Mouse (Mus musculus) thymus, postnatal 10 days (tissue): Measurements from ENCODE around the gene Syt12.

Experiments used
- DNase-seq, 2 experiments: peaks; one replicate each; pipeline ENCODE4 v3.0.0; 2021; ENCODE audit warnings: low spot score in 2 of 2

The Syt12 gene

DNA sequence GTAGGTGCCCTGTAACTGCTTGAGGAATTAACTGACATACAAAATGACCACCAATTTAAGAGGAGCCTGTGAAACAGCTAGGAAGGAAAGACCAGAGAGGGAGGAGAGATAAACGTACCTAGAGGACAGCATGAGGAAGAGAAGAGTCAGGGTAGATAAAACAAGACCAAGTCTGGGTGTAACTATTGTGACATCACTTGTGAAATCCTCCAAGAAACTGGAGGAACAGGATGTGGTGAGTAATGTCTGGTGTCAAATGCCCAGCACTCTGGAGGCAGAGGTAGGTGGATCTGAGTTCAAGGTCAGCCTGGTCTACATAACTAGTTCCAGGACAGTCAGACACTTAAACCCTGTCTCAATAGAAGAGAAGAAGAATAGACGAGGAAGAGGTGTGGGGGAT, 68.2 kb downstream of the Syt12 start:
- no peak for DNase-seq

DNA sequence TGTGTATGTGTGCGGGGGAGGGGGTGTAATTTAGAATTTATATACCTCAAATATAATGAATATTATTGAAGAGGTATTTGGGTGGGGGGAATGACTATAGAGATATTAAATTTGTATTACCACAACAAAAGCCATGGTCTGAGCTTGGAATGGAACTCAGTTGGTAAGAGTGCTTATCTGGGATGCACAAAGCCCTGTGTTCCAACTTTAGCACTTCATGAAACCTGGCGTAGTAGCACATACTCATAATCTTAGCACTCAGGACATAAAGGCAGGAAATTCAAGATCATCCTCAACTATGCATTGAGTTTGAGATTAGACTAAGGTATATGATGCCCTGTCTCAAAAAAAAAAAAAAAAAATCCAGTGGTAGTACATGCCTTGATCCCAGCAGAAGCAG, 72.4 kb downstream of the Syt12 start:
- no peak for DNase-seq

DNA sequence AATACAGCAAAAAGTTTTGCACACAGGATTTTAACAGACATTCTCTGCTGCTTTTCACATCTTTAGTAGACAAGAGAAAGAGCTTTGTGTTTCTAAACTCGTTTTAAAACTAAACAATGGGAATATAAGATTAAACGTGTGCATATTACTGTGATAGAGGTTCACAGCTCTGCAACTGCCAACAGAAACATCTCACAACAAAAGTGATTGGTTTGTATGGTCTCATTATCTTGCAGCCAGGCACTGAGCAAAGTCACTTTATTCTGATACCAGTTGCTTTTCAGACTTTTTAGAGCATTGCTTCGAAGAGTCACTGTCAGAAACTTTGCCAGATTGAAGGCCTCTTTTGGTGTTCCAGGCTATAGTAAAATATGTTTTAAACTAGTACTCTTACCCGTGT, 78.3 kb downstream of the Syt12 start:
- DNase-seq: no peak

DNA sequence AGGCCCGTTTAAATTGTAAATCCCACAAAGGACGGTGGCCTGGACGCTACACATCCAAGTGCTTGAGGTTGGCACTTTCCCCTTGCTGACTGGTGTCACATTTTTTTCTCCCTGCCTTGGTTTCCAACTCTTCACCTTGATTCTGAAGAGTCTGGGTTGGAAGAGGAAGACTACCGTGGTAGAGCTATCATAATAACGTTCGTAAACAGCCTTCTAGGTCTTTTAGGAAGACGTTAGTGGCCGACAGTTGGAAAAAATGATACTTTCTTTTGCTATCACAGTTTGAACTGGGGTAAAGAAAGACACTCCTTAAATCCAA, 78.7 kb downstream of the Syt12 start:
- DNase-seq: no peak

DNA sequence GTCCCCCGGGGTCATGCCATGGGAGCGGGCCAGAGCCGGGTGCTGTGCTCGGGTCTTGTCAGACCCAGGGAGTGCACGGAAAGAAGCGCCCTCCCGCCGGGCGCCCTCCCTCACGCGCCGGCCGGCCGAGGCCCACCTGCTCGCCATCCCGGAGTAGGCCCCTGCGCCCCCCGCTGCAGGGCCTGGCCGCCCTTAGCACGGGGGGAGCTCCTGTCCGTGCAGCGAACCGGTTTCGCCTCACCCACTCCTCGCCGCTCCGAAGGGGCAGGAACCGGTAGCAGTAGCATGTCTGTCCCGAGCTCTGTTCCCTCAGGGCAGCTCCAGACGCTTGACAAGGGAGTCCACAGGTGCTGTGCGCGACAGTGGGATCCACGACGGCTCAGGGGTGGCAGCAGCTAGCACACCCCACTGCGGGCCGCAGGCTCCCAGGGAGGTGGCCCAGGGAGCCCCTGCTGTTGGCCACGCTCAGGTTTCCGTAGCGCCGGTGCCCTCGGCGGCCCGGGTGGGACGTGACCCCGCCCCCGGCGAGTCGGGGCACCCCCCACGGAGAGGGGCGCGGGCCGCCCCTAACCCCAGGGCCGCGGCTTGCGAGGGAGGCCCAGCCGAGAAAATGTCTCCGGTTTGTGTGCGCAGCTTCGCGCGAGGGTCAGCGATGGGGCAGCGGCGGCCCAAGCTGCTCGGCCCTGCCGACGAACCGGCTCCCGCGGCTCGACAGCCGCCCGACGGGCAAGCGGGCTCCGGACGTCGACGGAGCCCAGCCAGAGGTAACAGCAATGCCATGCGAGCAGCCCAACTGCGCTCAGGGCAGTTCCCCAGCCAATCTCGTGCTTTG, 79.2 kb downstream of the Syt12 start, which contains the start of gene Kdm2a:
Gene Kdm2a (minus strand): TSS at position 488 of the 832 bp plus-strand sequence.
- DNase-seq: peak; percentile 47 to 49

DNA sequence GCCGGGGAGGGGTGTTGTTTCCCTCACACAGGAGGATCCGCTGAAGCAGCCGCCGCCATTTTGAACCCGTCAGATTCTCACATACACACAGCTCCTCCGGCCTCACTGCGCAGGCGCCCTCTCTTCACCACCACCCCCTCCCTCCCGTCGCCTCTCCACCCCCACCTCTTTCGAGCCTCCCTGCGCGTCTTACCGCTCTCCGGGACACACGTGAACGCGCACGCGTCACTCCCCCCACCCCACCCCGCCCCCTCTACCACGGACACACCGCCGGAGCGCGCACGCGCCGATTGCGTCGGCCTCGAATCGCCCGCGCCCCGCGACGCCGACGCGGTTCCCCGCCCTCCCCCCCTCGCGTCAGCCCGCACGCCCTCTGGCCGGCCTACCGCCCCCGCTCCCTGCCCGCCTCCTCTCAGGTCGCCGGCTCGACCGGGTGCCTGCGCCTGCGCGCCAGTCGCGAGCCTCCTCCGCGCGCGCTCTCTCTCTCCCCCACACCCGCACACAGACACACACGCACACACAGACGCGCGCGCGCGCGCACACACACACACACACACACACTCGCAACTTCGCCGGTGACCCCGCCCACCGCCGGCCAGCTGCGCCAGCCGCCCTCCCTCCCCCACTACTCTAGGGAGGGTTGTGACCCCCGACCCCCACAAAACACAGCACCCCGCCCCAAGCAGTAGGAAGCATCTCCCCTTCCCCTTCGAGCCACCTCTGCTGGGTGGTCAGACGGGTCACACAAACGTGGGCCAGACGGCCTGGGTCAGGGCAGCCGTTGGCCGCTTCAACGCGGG, 80.0 kb downstream of the Syt12 start:
- DNase-seq: peak; percentile 96 to 97

DNA sequence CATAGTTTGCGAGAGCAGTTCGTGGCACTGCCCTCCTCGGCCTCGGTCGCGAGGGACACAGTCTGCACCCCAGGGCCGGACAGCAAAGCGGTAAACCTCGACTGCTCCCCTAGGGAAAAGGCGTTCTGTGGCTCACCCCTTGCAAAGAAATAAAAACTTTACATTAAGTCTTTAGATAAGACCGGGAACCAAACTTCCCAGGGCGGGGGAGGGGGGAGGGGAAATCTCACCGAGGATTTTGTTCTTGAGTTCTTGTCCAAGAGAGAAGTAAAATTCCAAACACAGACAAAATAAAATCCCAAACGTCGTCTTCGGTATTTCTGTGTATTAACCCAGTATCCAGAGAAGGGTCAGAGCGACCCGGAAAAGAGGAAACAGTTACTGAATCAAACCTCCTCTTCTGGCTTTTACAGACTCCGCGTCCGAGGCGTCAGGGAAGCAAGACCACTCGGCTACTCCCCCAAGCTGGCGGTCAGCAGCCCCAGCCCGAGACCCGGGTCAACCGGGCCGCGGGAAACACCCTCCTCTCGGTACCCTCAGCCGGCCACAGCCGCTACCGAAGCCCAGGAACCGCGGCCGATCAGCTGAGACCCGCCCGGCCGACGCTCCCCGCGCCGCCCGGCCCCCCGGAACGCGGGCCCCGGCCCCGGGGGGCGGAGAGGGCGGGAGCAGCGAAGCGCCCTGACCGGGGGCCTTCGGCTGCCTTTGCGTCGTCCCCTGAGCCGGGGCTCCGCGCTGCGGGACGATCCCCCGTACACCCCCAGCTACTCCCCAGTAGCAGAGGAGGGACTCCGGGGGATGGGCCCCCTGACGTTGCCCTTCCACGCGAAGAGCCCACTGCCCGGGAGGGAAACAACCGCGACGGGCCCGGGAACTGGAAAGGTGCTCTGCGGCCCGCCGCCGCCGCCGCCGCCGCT, 80.9 kb downstream of the Syt12 start:
- DNase-seq: peak; percentile 19 to 25
